Mouse (Mus musculus) liver, postnatal 0 days (tissue): ENCODE measurements around the gene Atxn1. TPM values are rescaled to one million over a fixed set of nuclear protein-coding genes. Genes with fewer than 3 reads are reported as not detected.

ENCODE experiments used
- ATAC-seq: fragments of 200-750 bp; cut with Nextera tagmentation; 2 replicates; pipeline ENCODE4 v1.8.0; 2017; ENCODE audit warnings: mild to moderate bottlenecking, moderate library complexity
- DNase-seq: peaks from one replicate; pipeline ENCODE4 v3.0.0-alpha.2; 2016
- H3K27ac ChIP-seq: fragments of 300-500 bp; sonication (generic); 2 replicates; pipeline ENCODE4 v1.5.1; 2014; ENCODE audit warnings: antibody characterized with exemption, moderate library complexity, mild to moderate bottlenecking, low read depth
- H3K27me3 ChIP-seq: fragments of 300-500 bp; sonication (generic); 2 replicates; pipeline ENCODE4 v1.6.1; 2014; ENCODE audit warnings: low read length, control low read depth, mixed read lengths; ENCODE audit not compliant: insufficient read depth
- H3K36me3 ChIP-seq: fragments of 300-500 bp; sonication (generic); replicated peaks from 2 replicates; pipeline ENCODE4 v1.6.1; 2014; ENCODE audit warnings: mild to moderate bottlenecking, control low read depth, low read length, moderate library complexity, mixed read lengths; ENCODE audit not compliant: insufficient read depth
- H3K4me1 ChIP-seq: fragments of 300-500 bp; sonication (generic); 2 replicates; pipeline ENCODE4 v1.6.1; 2014; ENCODE audit warnings: antibody characterized with exemption, mild to moderate bottlenecking, control low read depth; ENCODE audit not compliant: insufficient read depth
- H3K4me2 ChIP-seq: fragments of 300-500 bp; sonication (generic); 2 replicates; pipeline ENCODE4 v1.6.1; 2014; ENCODE audit warnings: low read depth, mild to moderate bottlenecking, low read length, moderate library complexity, mixed read lengths
- H3K4me3 ChIP-seq: fragments of 300-500 bp; sonication (generic); 2 replicates; pipeline ENCODE4 v1.5.1; 2014; ENCODE audit warnings: low read depth, low read length
- H3K9ac ChIP-seq: fragments of 300-500 bp; sonication (generic); replicated peaks from 2 replicates; pipeline ENCODE4 v1.6.1; 2014; ENCODE audit warnings: mild to moderate bottlenecking, moderate library complexity
- H3K9me3 ChIP-seq: fragments of 300-500 bp; sonication (generic); 2 replicates; pipeline ENCODE4 v1.6.1; 2016; ENCODE audit warnings: mild to moderate bottlenecking, control low read depth, low read length, mixed read lengths
- CTCF ChIP-seq: sonication (generic); IDR thresholded peaks from 2 replicates; pipeline ENCODE4 v1.5.1; 2016; ENCODE audit warnings: antibody characterized with exemption, low read depth
- EP300 ChIP-seq: IDR thresholded peaks from 2 replicates; pipeline ENCODE4 v1.6.1; 2016; ENCODE audit warnings: antibody characterized with exemption, low read depth, mild to moderate bottlenecking
- WGBS: fragments of 180-500 bp; shearing (Covaris S2); extraction: QIAGEN DNeasy Blood & Tissue Kit; methylation state at CpG from one replicate; pipeline ENCODE4 v1.1.7; 2014; ENCODE audit not compliant: insufficient replicate concordance; 5-methylcytosine and 5-hydroxymethylcytosine counted together
- polyA plus RNA-seq: library from polyadenylated mRNA; unstranded; fragments of >200 nt; fragmentation: Nextera tagmentation; extraction: Ambion mirVana; gene quantifications from 2 replicates; pipeline ENCODE4 v1.2.1, GENCODE M21; 2015

Atxn1 gene
- polyA plus RNA-seq, 1 experiment from 2014 or later = 4.4 TPM

DNA sequence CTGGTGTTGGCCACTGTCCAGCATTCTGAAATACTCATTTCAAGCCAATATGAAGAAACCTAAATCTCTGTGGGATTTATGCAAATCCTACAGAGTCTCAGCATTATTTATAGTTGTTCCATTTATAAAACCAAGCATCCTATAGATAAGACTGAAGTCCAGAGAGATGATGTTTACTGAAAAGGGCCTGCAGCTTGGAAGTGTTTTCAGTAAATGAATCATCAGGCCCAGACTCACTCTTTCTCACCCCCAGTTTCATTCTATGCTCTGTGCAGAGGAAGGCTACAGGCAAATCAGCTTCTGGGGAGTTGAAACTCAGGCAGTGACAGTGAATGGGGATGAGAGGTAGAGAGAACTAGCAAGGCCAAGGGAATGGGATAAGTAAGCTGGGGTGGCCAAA lies 373.9 kb downstream of the Atxn1 start:
- Histone ChIP-seq H3K36me3 (no peaks in the 10 kb centered on the region), H3K9ac (no peak overlapping the region), H3K4me2 (no peak overlapping the region), H3K27me3 (no peaks in the 10 kb centered on the region), H3K4me1 (no peaks in the 10 kb centered on the region), H3K4me3 (no peak overlapping the region), H3K9me3 (no peaks in the 10 kb centered on the region), H3K27ac (no peak overlapping the region)
- no peak for TF ChIP-seq CTCF
- no peak for TF ChIP-seq EP300
- ATAC-seq (no peak), DNase-seq (no peak)

DNA sequence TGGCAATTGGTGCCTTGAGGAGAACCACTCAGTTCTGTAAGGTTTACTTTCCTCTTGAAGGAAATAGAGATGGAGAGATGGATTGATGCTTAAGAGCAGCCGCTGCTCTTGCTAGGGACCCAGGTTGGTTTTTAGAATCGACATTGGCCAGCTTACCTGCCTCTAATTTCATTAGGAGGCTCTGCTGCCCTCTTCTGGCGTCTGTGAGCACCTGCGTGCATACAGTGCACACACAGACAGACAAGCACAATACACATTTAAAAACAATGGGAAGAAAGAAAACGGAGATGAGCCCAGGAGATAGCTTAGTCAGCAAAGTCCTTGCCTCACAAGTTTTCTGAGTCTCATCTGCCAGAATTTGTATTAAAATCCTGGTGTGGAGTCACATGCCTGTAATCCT lies 381.7 kb downstream of the Atxn1 start:
- TF ChIP-seq CTCF (peak; percentile 40), EP300 (no peak)
- ATAC-seq = no peak
- no peak overlapping the region for H3K4me2 ChIP-seq

DNA sequence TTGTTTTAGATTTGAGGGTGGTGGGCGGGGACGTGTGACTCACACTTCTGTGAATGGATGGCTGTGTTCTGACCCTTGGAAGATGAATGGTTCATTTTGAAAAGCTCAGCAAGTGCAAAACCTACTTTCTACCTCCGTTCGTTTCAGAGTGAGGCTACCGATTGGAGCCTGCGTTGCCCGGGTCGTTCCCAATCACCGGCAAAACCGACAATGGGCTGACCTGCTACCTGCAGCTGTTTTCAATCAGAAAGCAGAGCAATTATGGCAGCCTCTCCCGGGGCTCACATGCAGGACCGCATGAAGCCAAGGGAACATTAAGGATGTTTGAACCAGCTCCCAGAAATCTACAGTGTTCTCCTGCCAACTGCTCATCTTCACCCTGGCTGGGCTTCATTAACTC lies 382.5 kb downstream of the Atxn1 start:
- Histone ChIP-seq H3K27ac (no peak overlapping the region), H3K9me3 (no peaks in the 10 kb centered on the region), H3K9ac (no peak overlapping the region), H3K4me2 (no peak overlapping the region), H3K36me3 (no peaks in the 10 kb centered on the region), H3K4me3 (no peak overlapping the region), H3K4me1 (no peaks in the 10 kb centered on the region), H3K27me3 (no peaks in the 10 kb centered on the region)
- DNase-seq (no peak), ATAC-seq (no peak)
- no peak for TF ChIP-seq CTCF
- TF ChIP-seq EP300 = no peak
- 89% methylated on average over 12 of the region's 12 CpGs for WGBS

More for the DNA sequence above, 381.7 kb downstream of the Atxn1 start:
- no peak overlapping the region for H3K4me3 ChIP-seq
- no peak overlapping the region for H3K9ac ChIP-seq
- WGBS = 81% methylated on average over 5 of the region's 5 CpGs
- H3K27ac ChIP-seq = no peak overlapping the region
- H3K9me3 ChIP-seq = no peaks in the 10 kb centered on the region
- H3K27me3 ChIP-seq = no peaks in the 10 kb centered on the region
- no peaks in the 10 kb centered on the region for H3K4me1 ChIP-seq
- H3K36me3 ChIP-seq = no peaks in the 10 kb centered on the region
- no peak for DNase-seq

DNA sequence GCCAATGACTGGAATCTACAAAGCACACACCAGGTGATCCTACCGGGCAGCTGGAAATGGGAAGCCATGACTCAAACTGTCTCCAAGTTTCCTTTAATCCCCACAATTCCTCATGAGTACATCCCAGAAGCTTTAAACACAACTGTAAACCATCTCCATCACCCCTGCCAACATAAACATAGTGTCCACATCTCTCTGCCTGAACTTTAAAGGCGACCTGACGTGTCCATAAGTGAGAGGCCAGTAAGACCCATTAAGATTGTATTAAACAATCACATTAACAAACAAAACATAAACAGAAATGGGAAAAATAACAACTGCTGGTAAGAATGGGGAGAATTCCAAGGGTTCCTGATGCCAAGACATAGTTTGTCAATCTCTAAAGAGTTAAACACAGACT lies 385.1 kb downstream of the Atxn1 start:
- H3K27me3 ChIP-seq = no peaks in the 10 kb centered on the region
- H3K9ac ChIP-seq = no peak overlapping the region
- no peak overlapping the region for H3K4me2 ChIP-seq
- no peak overlapping the region for H3K4me3 ChIP-seq
- DNase-seq (no peak), ATAC-seq (no peak)
- H3K9me3 ChIP-seq = no peaks in the 10 kb centered on the region
- no peak for TF ChIP-seq EP300
- no peak for TF ChIP-seq CTCF
- H3K36me3 ChIP-seq = no peaks in the 10 kb centered on the region
- H3K4me1 ChIP-seq = no peaks in the 10 kb centered on the region
- 81% methylated on average over 3 of the region's 3 CpGs for WGBS
- H3K27ac ChIP-seq = no peak overlapping the region

DNA sequence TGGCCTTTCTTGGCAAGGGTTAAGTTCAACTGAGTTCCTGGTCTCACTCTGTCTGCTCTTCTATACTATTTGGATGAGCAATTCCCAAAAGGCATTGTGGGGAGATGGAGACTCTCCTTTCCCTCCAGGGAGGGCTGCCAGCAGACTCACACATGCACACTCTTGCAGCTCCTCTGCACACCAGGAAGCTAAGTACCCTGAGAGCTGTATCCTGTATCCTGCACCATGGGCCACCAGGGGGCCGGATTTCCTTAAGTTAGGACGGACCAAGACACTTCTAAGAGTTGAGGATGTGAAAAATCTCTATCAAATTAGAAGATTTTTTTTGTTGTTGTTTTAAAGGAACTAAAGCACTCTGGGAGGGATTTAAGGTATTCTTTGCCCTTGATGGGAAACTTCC lies 387.0 kb downstream of the Atxn1 start:
- Histone ChIP-seq H3K9ac (no peak overlapping the region), H3K4me2 (no peak overlapping the region), H3K27me3 (no peaks in the 10 kb centered on the region), H3K4me3 (no peak overlapping the region), H3K4me1 (no peaks in the 10 kb centered on the region), H3K36me3 (no peaks in the 10 kb centered on the region), H3K27ac (no peak overlapping the region), H3K9me3 (no peaks in the 10 kb centered on the region)
- 37% methylated on average over 2 of the region's 2 CpGs for WGBS
- TF ChIP-seq CTCF (peak; percentile 52), EP300 (no peak)
- DNase-seq (no peak), ATAC-seq (no peak)

DNA sequence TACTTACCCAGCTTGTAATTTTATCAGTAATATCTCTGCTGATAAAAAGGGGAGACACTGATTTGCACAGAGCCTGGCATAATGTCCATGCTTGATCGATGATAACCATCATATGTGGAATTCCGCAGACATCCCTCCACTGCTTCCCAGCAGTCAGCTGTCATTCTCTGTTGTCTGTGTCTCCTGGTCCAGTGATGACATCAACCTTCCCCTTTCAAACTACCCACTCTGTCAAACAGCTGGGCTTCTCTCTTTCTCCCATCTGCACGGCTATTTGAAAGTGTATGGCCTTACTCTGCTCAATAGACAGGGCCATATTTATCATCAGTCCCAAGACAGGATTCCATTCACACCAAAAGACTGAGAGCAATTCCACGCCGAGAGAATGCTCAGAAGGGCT lies 387.4 kb downstream of the Atxn1 start:
- DNase-seq (no peak), ATAC-seq (no peak)
- Histone ChIP-seq H3K4me2 (no peak overlapping the region), H3K9ac (no peak overlapping the region), H3K4me3 (no peak overlapping the region), H3K4me1 (peaks cover under 1% of the 10 kb centered on the region; the same call in 1 of the 2 replicates), H3K36me3 (no peaks in the 10 kb centered on the region), H3K9me3 (no peaks in the 10 kb centered on the region), H3K27ac (no peak overlapping the region), H3K27me3 (no peaks in the 10 kb centered on the region)
- TF ChIP-seq EP300 (no peak), CTCF (no peak)
- 75% methylated on average over 5 of the region's 5 CpGs for WGBS

DNA sequence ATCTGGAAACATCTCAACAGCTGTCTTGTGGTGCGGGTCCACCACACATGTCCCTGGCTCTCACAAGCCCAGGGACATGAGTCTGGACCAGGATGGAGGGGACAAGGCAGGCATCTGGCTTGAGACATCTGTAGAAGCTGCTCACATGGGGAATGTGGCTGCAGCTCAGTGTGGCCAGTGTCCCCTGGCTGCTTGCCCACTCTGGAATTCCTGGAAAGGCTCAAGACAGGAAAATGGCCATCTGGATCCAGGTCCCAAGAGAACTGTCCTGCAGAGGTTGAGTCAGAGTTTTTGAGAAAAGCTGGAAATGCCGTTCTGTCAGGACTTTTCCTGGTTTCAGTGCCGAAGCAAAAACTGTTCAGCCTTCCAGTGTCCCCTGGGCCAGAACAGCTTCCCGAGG lies 388.6 kb downstream of the Atxn1 start:
- Histone ChIP-seq H3K4me3 (no peak overlapping the region), H3K36me3 (no peaks in the 10 kb centered on the region), H3K27me3 (no peaks in the 10 kb centered on the region), H3K9ac (no peak overlapping the region), H3K4me2 (no peak overlapping the region), H3K4me1 (peaks cover 7% of the 10 kb centered on the region; the same call in 1 of the 2 replicates), H3K27ac (peak overlapping the region; percentile 55; the same call in 1 of the 2 replicates), H3K9me3 (no peaks in the 10 kb centered on the region)
- DNase-seq (peak; percentile 43), ATAC-seq (0 out of 2 replicates have a peak, but pooled peaks have one; percentile 21)
- whole genome bisulfite sequencing = 79% methylated on average over 4 of the region's 4 CpGs
- no peak for TF ChIP-seq CTCF
- no peak for TF ChIP-seq EP300
